Mouse (Mus musculus): ENCODE results near the gene Slc1a2. TPM values are rescaled to one million over a fixed set of nuclear protein-coding genes. Genes with fewer than 3 reads are reported as not detected.

Slc1a2 gene
- polyA plus RNA-seq, 1 experiment: 685 TPM

DNA sequence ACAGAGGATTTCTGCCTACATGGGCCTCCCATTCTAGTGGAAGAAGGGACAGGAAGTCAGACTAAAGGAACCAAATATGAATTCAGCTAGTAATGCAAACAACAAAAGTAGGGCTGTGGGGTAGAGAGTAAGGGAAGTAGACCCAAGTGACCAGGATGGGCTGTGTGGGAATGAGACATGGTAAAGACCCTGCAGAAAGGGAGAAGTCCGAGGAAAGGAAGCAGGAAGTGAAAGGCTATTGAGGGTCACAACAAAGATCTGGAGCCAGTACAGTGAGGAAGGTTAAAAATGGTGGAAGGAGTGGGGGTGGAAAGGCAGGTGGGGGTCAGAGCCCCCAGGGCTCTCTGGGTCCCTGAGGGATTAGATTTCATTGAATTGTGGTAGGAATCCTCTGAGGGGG lies 93.4 kb downstream of the Slc1a2 start:
- no peak overlapping the region for H3K27ac ChIP-seq (ENCODE audit: insufficient read depth, low read depth, low read length)
- no peak for TF ChIP-seq POLR2A (IDR thresholded peaks at IDR 0.05; ENCODE audit: insufficient read depth, low read depth, low read length)
- TF ChIP-seq CTCF (IDR thresholded peaks at IDR 0.05; ENCODE audit: insufficient read depth, low read depth, low read length): no peak
- WGBS: 86% methylated on average over 1 of the region's 1 CpGs
- no peaks in the 10 kb centered on the region for H3K4me1 ChIP-seq (ENCODE audit: control insufficient read depth, insufficient read depth, low read length)
- no peak overlapping the region for H3K4me3 ChIP-seq (ENCODE audit: insufficient read depth, low read depth, low read length)

DNA sequence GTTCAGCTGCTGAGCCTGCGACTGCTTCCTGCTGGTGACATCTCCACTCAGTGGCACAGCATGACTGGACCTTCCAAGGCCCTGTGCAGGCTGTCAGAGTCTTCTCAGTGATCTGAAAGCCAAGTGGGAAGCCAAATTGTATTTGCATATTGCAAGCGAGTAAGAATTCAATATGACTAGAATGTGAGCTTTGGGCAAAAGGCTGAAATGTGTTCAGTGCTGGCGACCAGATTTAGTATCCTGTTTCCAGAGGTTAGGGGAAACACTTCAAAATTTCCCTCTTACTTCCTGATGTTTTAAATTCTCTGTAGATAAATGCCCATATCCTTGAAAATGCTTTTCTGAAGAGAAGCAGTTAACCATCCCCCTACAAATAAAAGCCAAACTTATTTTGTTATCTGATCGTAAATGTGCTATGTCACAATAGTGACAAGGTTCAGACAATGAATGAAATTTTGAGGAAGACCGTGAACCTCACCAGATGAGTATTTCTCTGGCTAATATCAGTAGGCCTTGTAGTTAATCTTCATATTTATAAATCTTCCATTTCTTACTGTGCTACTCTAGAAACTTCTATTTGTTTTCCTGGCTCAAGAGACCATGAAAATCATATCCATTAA lies 98.9 kb downstream of the Slc1a2 start:
- 86% methylated on average over 5 of the region's 5 CpGs for WGBS
- TF ChIP-seq CTCF (IDR thresholded peaks at IDR 0.05; ENCODE audit: insufficient read depth, low read depth, low read length): no peak
- Histone ChIP-seq H3K4me3 (ENCODE audit: insufficient read depth, low read depth, low read length) (no peak overlapping the region), H3K27ac (ENCODE audit: insufficient read depth, low read depth, low read length) (no peak overlapping the region), H3K4me1 (ENCODE audit: control insufficient read depth, insufficient read depth, low read length) (no peaks in the 10 kb centered on the region)

DNA sequence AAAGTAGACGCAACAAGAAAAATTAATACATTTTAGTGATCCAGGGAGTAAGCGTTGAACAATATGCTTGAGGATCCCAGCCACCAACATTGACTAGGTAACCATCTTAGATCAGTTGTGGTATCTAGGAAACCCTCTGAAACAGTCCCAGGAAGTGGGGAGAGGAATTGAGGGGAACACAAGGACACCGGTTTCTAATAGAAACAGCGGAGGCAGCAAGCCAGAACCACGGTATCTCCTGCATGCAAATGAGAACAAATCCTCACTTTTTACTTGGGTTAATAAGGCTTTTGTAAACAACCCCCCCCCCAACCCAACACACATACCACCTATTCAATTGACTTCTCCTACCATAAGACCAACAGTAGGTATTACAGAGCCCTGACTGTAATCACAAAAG lies 101.0 kb downstream of the Slc1a2 start:
- Histone ChIP-seq H3K4me3 (ENCODE audit: insufficient read depth, low read depth, low read length) (no peak overlapping the region), H3K27ac (ENCODE audit: insufficient read depth, low read depth, low read length) (no peak overlapping the region), H3K4me1 (ENCODE audit: control insufficient read depth, insufficient read depth, low read length) (no peaks in the 10 kb centered on the region)
- WGBS: 81% methylated on average over 5 of the region's 5 CpGs
- TF ChIP-seq CTCF (IDR thresholded peaks at IDR 0.05; ENCODE audit: insufficient read depth, low read depth, low read length): no peak
- TF ChIP-seq POLR2A (IDR thresholded peaks at IDR 0.05; ENCODE audit: insufficient read depth, low read depth, low read length): no peak

DNA sequence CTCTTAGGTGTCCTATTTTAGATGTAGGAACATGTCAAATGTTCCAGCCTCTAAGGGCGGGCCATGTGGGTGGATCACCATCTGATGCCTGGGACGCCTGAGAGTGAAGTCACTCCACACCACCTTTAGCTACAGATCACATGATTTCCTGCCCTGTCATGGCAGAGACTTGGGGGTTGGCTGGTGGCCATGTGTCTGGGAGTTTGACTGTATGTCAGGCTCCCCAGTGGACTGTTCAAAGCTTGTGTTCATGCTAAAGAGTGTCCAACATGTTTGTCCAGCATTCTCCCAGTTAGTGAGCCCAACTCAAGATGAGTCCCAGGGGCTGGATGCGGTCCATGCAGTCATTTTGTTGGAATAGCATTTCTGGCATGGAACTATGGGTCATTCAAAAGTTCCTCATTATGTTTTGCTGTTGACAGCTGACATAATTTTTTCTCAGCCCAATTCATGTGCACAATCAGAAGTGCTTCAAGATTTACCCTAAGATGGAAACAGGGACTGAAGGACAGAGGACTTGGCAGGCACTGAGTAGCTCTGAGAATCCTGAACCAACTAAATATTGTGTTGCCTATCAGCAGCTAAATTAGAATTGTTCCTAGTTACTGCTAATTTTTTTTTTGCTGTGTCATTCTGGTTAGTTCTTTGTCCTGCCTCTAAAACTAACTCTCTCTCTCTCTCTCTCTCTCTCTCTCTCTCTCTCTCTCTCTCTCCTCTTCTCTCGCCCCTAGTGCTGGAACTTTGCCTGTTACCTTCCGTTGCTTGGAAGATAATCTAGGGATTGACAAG lies 102.0 kb downstream of the Slc1a2 start:
- Histone ChIP-seq H3K27ac (ENCODE audit: insufficient read depth, low read depth, low read length) (no peak overlapping the region), H3K4me3 (ENCODE audit: insufficient read depth, low read depth, low read length) (no peak overlapping the region), H3K4me1 (ENCODE audit: control insufficient read depth, insufficient read depth, low read length) (no peaks in the 10 kb centered on the region)
- TF ChIP-seq CTCF (IDR thresholded peaks at IDR 0.05; ENCODE audit: insufficient read depth, low read depth, low read length): no peak
- TF ChIP-seq POLR2A (IDR thresholded peaks at IDR 0.05; ENCODE audit: insufficient read depth, low read depth, low read length): no peak
- WGBS: 83% methylated on average over 5 of the region's 5 CpGs

DNA sequence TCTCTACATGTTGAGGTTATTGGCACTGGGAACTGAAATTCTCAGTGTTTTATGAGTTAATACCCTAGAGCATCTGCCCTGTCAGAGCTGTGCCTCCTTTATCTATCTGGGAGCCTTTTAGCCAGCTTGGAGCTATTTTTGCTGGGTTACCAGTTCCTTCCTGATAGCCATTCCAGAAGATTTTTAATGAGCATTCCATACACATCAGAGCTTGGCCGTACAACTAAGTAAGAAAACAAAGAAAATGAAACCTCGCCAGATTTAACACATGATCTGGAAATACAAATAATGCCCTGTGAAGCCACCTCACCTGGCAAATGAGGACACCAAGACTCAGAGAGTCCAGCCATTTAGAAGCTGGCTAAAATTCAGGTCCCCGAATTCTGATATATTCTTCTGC lies 104.7 kb downstream of the Slc1a2 start:
- no peak for TF ChIP-seq POLR2A (IDR thresholded peaks at IDR 0.05; ENCODE audit: insufficient read depth, low read depth, low read length)
- TF ChIP-seq CTCF (IDR thresholded peaks at IDR 0.05; ENCODE audit: insufficient read depth, low read depth, low read length): no peak
- Histone ChIP-seq H3K4me1 (ENCODE audit: control insufficient read depth, insufficient read depth, low read length) (no peaks in the 10 kb centered on the region), H3K4me3 (ENCODE audit: insufficient read depth, low read depth, low read length) (no peak overlapping the region), H3K27ac (ENCODE audit: insufficient read depth, low read depth, low read length) (no peak overlapping the region)
- 87% methylated on average over 3 of the region's 3 CpGs for WGBS

DNA sequence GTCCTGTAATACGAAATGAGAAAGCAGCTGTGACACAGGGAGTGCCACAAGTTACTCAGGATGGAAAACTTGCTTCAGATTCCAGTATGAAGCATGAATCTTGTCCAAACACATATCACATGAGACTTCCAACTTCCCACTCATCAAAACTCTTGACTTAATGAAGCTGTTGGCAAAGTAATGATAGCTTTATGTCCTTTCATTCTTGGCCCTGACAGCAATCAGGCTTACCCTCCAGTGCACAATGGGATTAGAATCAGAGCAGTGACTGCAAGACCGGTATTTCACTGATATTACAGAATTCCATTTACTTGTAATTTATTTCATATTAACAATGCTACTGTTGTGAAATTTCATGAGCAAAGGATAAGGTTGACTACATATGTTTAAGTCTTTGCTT lies 105.5 kb downstream of the Slc1a2 start:
- Histone ChIP-seq H3K27ac (ENCODE audit: insufficient read depth, low read depth, low read length) (no peak overlapping the region), H3K4me1 (ENCODE audit: control insufficient read depth, insufficient read depth, low read length) (no peaks in the 10 kb centered on the region), H3K4me3 (ENCODE audit: insufficient read depth, low read depth, low read length) (no peak overlapping the region)
- TF ChIP-seq POLR2A (IDR thresholded peaks at IDR 0.05; ENCODE audit: insufficient read depth, low read depth, low read length) (no peak), CTCF (IDR thresholded peaks at IDR 0.05; ENCODE audit: insufficient read depth, low read depth, low read length) (no peak)
- WGBS: 87% methylated on average over 2 of the region's 2 CpGs

DNA sequence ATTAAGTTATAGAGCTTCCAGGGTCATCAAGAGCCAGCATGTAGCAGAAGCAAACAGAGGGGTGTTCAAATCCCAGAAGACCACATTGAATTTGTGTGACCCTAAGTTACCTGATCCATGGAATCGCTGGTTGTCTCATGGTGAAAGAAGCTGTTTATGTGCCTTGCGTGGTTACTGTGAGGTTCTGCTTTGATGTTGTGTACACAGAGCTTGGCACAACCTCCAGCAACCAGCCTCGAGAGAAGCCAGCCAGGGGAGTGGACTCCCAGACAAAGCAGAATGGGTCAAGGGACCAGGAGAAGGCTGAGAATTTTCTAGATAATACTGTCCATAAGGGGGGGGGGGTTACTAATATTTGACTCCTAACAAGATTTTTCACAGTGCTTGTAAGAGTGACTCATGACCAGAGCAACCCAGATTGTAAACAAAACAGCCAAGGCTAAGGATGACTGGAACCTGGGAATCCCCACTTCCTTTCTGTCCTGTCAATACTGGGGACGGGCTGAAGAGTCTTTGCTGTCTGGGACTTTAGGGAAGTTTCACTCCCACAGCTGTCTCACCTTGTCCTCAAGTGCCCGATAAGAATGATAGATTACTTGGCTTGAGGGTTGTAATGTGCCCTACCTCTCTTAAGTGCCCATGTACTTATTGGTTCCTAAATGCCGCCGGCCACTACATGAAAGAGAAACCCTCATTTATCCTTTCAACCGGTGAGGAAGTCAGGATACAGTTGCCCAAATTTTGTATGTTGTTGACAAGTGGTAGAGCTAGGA lies 106.3 kb downstream of the Slc1a2 start:
- 88% methylated on average over 8 of the region's 8 CpGs for WGBS
- no peak overlapping the region for H3K27ac ChIP-seq (ENCODE audit: insufficient read depth, low read depth, low read length)
- TF ChIP-seq CTCF (IDR thresholded peaks at IDR 0.05; ENCODE audit: insufficient read depth, low read depth, low read length): no peak
- no peak for TF ChIP-seq POLR2A (IDR thresholded peaks at IDR 0.05; ENCODE audit: insufficient read depth, low read depth, low read length)

DNA sequence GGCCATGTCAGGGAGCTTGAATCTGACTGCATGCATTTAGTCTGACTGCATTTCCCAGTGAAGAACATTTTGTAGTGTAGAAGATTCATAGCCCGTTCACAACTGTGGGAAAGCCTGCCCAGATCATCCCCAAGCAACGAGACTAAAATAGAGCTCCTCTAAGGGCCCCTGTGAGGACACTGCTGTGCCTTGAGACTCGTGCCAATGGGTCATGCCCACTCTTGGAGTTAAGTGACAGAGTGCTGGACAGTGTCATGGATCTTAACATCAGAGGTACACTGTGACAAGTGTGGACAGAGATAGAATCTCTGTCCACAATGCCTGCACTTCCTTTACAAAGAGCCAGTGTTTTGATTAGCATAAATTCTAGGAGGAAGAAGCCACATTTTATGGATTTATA lies 109.8 kb downstream of the Slc1a2 start:
- Histone ChIP-seq H3K4me1 (ENCODE audit: control insufficient read depth, insufficient read depth, low read length) (no peaks in the 10 kb centered on the region; the same call in 1 of the 2 replicates), H3K27ac (ENCODE audit: insufficient read depth, low read depth, low read length) (no peak overlapping the region), H3K4me3 (ENCODE audit: insufficient read depth, low read depth, low read length) (no peak overlapping the region)
- TF ChIP-seq CTCF (IDR thresholded peaks at IDR 0.05; ENCODE audit: insufficient read depth, low read depth, low read length): no peak
- 70% methylated on average over 3 of the region's 3 CpGs for WGBS

More for the DNA sequence above, 106.3 kb downstream of the Slc1a2 start:
- Histone ChIP-seq H3K4me3 (ENCODE audit: insufficient read depth, low read depth, low read length) (no peak overlapping the region), H3K4me1 (ENCODE audit: control insufficient read depth, insufficient read depth, low read length) (no peaks in the 10 kb centered on the region)

DNA sequence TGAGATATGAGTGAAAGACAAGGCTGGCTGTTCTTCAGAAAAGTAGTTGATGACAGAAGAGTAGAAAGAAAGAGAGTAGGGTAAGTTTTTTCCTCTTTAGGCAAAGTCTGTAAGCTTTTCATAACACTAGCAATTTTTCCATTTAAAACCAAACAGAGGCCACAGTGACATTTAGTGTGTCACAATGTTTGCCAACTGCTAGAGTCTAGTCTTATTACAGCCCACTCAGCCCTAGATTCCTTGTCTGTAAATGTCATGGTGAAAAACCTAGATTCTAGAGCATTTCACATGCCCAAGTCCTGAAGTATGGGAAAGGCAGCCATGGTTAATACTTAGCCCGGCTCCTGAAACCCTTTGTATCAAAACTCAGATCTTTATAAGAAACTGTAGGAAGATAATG lies 112.8 kb downstream of the Slc1a2 start:
- Histone ChIP-seq H3K27ac (ENCODE audit: insufficient read depth, low read depth, low read length) (no peak overlapping the region), H3K4me3 (ENCODE audit: insufficient read depth, low read depth, low read length) (no peak overlapping the region), H3K4me1 (ENCODE audit: control insufficient read depth, insufficient read depth, low read length) (no peaks in the 10 kb centered on the region; the same call in 1 of the 2 replicates)
- no peak for TF ChIP-seq CTCF (IDR thresholded peaks at IDR 0.05; ENCODE audit: insufficient read depth, low read depth, low read length)
- no peak for TF ChIP-seq POLR2A (IDR thresholded peaks at IDR 0.05; ENCODE audit: insufficient read depth, low read depth, low read length)
- WGBS: 86% methylated on average over 1 of the region's 1 CpGs

All from olfactory bulb, adult 2 months (tissue).